Comparison of ENCODE assay signal across 9 mouse cellular contexts in the genomic region with DNA sequence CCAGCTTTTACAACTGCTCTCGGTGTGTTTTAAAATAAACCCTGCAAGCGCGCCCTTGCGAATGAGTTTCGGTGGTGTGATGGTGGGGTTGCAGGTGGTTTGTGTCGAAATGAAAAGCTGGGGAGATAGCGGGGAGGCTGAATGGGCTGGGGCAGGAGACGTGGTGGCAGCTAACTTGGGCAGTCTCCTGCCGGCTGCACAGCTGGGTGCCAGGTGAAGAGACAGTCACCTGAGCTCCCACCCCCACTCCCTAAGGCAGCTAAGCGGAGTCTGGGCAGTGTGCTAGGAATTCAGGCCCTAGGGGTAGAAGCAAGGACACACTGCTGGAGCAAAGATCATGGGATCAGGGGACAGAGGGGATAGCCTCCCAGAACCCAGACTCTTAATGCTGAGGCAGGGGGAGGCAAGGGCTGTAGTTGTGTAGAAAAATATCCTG. TPM values are rescaled to one million over a fixed set of nuclear protein-coding genes. Genes with fewer than 3 reads are reported as not detected.
DNase-seq lines count a peak whose midpoint lies in the region; ATAC-seq and TF ChIP-seq lines count a peak whose summit lies in the region.
"Had no signal": no experiment of that assay in that cellular context is flagged by ENCODE, and none has a peak within 500 bp of the region (broad histone marks: within the 10 kb centered on the region; RNA-seq: fewer than 3 reads in every experiment).

No protein-coding gene starts in this region.

- H3K9ac ChIP-seq in heart, embryonic 12.5 days = peak overlapping the region; percentile 63
- peak overlapping the region; percentile 49 for H3K9ac ChIP-seq in ES-E14 (ENCODE audit: insufficient read depth, low read depth, low read length, poor library complexity, severe bottlenecking)
- H3K9ac ChIP-seq in forebrain, postnatal 0 days = peak overlapping the region; percentile 37
- peak overlapping the region; percentile 50 for H3K9ac ChIP-seq in limb, embryonic 14.5 days (ENCODE audit: low read depth, low read length, severe bottlenecking)

- intact Hi-C loops in heart, postnatal 36 days (cut with DNase I) = no loop called here

- WGBS in heart, embryonic 12.5 days = 3% methylated on average over 10 of the region's 10 CpGs
- WGBS in forebrain, postnatal 0 days = 7% methylated on average over 10 of the region's 10 CpGs
- 4% methylated on average over 10 of the region's 10 CpGs for WGBS in limb, embryonic 14.5 days
- 3% methylated on average over 10 of the region's 10 CpGs for WGBS in small intestine, adult 2 months

- no peak for ATAC-seq in heart, embryonic 12.5 days (ENCODE audit: insufficient number of reproducible peaks, low FRiP score)
- ATAC-seq in forebrain, postnatal 0 days = peak; percentile 44
- no peak for ATAC-seq in limb, embryonic 14.5 days (ENCODE audit: low FRiP score, low read depth)

- in situ Hi-C loops in ES-E14 (cut with MboI; ENCODE audit: low sequenced_read_pairs in 2 of 2, unreplicated experiment in 2 of 2) = no loop called here

- no peaks in the 10 kb centered on the region for H3K27me3 ChIP-seq in heart, embryonic 12.5 days (replicated peaks)
- no peaks in the 10 kb centered on the region for H3K27me3 ChIP-seq in forebrain, postnatal 0 days (ENCODE audit: insufficient read depth, low read length)
- peaks cover 19% of the 10 kb centered on the region; the same call in 1 of the 2 replicates for H3K27me3 ChIP-seq in limb, embryonic 14.5 days (ENCODE audit: control insufficient read depth, insufficient read depth, low read length)
- H3K27me3 ChIP-seq in small intestine, adult 2 months (ENCODE audit: control insufficient read depth, insufficient read depth, low read length) = no peaks in the 10 kb centered on the region

- no peak for TF ChIP-seq POLR2A in limb, embryonic 14.5 days (IDR thresholded peaks at IDR 0.05; ENCODE audit: borderline replicate concordance, extremely low read depth, insufficient read depth, insufficient read length)
- no peak for TF ChIP-seq POLR2A in small intestine, adult 2 months (IDR thresholded peaks at IDR 0.05; ENCODE audit: low read depth, low read length)

- no peaks in the 10 kb centered on the region for H3K36me3 ChIP-seq in heart, embryonic 12.5 days
- H3K36me3 ChIP-seq in ES-E14 (ENCODE audit: control insufficient read depth, insufficient read depth, low read length, poor library complexity, severe bottlenecking) = no peaks in the 10 kb centered on the region
- no peaks in the 10 kb centered on the region for H3K36me3 ChIP-seq in forebrain, postnatal 0 days (ENCODE audit: insufficient read depth)
- H3K36me3 ChIP-seq in limb, embryonic 14.5 days (ENCODE audit: control insufficient read depth, insufficient read depth, low read length) = no peaks in the 10 kb centered on the region
- H3K36me3 ChIP-seq in small intestine, adult 2 months (ENCODE audit: control insufficient read depth, insufficient read depth, low read length) = no peaks in the 10 kb centered on the region

- DNase-seq in heart, postnatal 36 days = no peak
- peak; percentile 20 for DNase-seq in ES-E14 (ENCODE audit: low read depth, low spot score)
- peak; percentile 10 for DNase-seq in forebrain, postnatal 0 days
- DNase-seq in limb, embryonic 14.5 days (ENCODE audit: low spot score) = no peak
- DNase-seq in gastrocnemius, postnatal 25 days = no peak
- DNase-seq in right cerebral cortex, postnatal 14 days = no peak

- TF ChIP-seq CTCF in forebrain, postnatal 0 days (IDR thresholded peaks at IDR 0.05; ENCODE audit: low read depth) = no peak
- no peak; the same call in 1 of the 2 replicates for TF ChIP-seq CTCF in small intestine, adult 2 months (IDR thresholded peaks at IDR 0.05; ENCODE audit: extremely low read depth, insufficient read length, insufficient replicate concordance, low read depth, low read length)

- 0 out of 2 replicates have a peak, but pooled peaks cover 7% of the 10 kb centered on the region for H3K4me1 ChIP-seq in heart, embryonic 12.5 days (replicated peaks)
- H3K4me1 ChIP-seq in ES-E14 (ENCODE audit: control insufficient read depth in 2 of 2, insufficient read depth in 2 of 2, low read length in 2 of 2, poor library complexity in 1 of 2) = peaks cover 3 to 5% of the 10 kb centered on the region in 2 experiments; a peak in 3 of 4 replicates
- peaks cover 4% of the 10 kb centered on the region; the same call in 1 of the 2 replicates for H3K4me1 ChIP-seq in forebrain, postnatal 0 days (ENCODE audit: insufficient read depth)
- peaks cover 9% of the 10 kb centered on the region for H3K4me1 ChIP-seq in limb, embryonic 14.5 days (ENCODE audit: control insufficient read depth, insufficient read depth, low read length)
- H3K4me1 ChIP-seq in small intestine, adult 2 months (ENCODE audit: control insufficient read depth, insufficient read depth, insufficient read length, low read length) = peaks cover 7% of the 10 kb centered on the region; the same call in 1 of the 2 replicates

- no peaks in the 10 kb centered on the region for H3K9me3 ChIP-seq in heart, embryonic 12.5 days (replicated peaks)
- no peaks in the 10 kb centered on the region for H3K9me3 ChIP-seq in ES-E14 (ENCODE audit: control insufficient read depth, insufficient read depth, low read depth, low read length)
- H3K9me3 ChIP-seq in forebrain, postnatal 0 days (ENCODE audit: low read length) = no peaks in the 10 kb centered on the region
- no peaks in the 10 kb centered on the region for H3K9me3 ChIP-seq in limb, embryonic 14.5 days (ENCODE audit: control insufficient read depth, low read length)

- H3K4me3 ChIP-seq in heart, embryonic 12.5 days = peak overlapping the region; percentile 60
- H3K4me3 ChIP-seq in ES-E14 (ENCODE audit: insufficient read depth in 1 of 2, low read depth in 1 of 2, low read length in 2 of 2, poor library complexity in 1 of 2, severe bottlenecking in 1 of 2) = peak overlapping the region; percentile 49 to 59
- peak overlapping the region; percentile 43 for H3K4me3 ChIP-seq in forebrain, postnatal 0 days (ENCODE audit: low read depth, low read length)
- peak overlapping the region; percentile 37 for H3K4me3 ChIP-seq in limb, embryonic 14.5 days (replicated peaks; ENCODE audit: low read length)
- H3K4me3 ChIP-seq in small intestine, adult 2 months (ENCODE audit: low read depth, low read length) = peak overlapping the region; percentile 56

- H3K27ac ChIP-seq in heart, embryonic 12.5 days (ENCODE audit: poor library complexity, severe bottlenecking) = no peak overlapping the region
- H3K27ac ChIP-seq in ES-E14 (ENCODE audit: insufficient read depth, low read depth, low read length, poor library complexity, severe bottlenecking) = no peak overlapping the region
- H3K27ac ChIP-seq in forebrain, postnatal 0 days (ENCODE audit: low read depth, low read length) = no peak overlapping the region
- no peak overlapping the region for H3K27ac ChIP-seq in limb, embryonic 14.5 days (replicated peaks; ENCODE audit: low read depth, low read length)
- no peak overlapping the region for H3K27ac ChIP-seq in small intestine, adult 2 months (ENCODE audit: insufficient read depth, low read depth, low read length)

- peak overlapping the region; percentile 96 for H3K4me2 ChIP-seq in heart, embryonic 12.5 days
- H3K4me2 ChIP-seq in forebrain, postnatal 0 days (ENCODE audit: low read depth) = peak overlapping the region; percentile 70
- peak overlapping the region; percentile 71 for H3K4me2 ChIP-seq in limb, embryonic 14.5 days (replicated peaks; ENCODE audit: low read depth, low read length, severe bottlenecking)

TF ChIP-seq in ES-E14, 5 proteins besides CTCF, POLR2A, EP300 and RAD21:
- TF ChIP-seq MAFK (IDR thresholded peaks at IDR 0.05; ENCODE audit: insufficient read depth, low read depth, low read length) (no peak), ZC3H11A (IDR thresholded peaks at IDR 0.05; ENCODE audit: borderline replicate concordance, low read depth, low read length) (no peak), CHD2 (IDR thresholded peaks at IDR 0.05; ENCODE audit: low read depth, low read length) (no peak), HCFC1 (IDR thresholded peaks at IDR 0.05; ENCODE audit: borderline replicate concordance, insufficient read depth, low read length) (no peak), ZNF384 (IDR thresholded peaks at IDR 0.05; ENCODE audit: low read depth, low read length) (no peak)

RNA-seq across cellular contexts. Expression of a gene that starts 1.1 kb away (rescaled TPM):
- polyA plus RNA-seq in heart, embryonic 12.5 days (2016; fragmentation: Nextera tagmentation; extraction: Ambion mirVana) = 1.6 and 2.0 TPM in 2 replicates
- total RNA-seq in heart, postnatal 36 days (2021) = 1 to 10 TPM; 2.6 to 3.2 TPM
- 0.37 and 1.0 TPM in 2 replicates for total RNA-seq in ES-E14 (2012; rRNA removed)
- total RNA-seq in forebrain, postnatal 0 days (2014; rRNA removed) = 1.5 and 3.7 TPM in 2 replicates
- polyA plus RNA-seq in forebrain, postnatal 0 days (2015; fragmentation: Nextera tagmentation; extraction: Ambion mirVana) = 0.89 and 1.9 TPM in 2 replicates
- polyA plus RNA-seq in limb, embryonic 14.5 days (2012; rRNA removed) = 0.31 and 0.49 TPM in 2 replicates
- polyA plus RNA-seq in limb, embryonic 14.5 days (2014; fragmentation: Nextera tagmentation; extraction: Ambion mirVana) = 1.7 and 2.0 TPM in 2 replicates
- 14.1 and 44.0 TPM in 2 replicates for polyA plus RNA-seq in small intestine, adult 2 months (2012; rRNA removed)
- 1 to 10 TPM in 1 of 2 experiments, under 1 TPM in 1; 0.28 to 1.1 TPM for total RNA-seq in gastrocnemius, postnatal 25 days (2021)
- total RNA-seq: MEL had no signal

Comparison
In these comparisons a context has a peak if more than half of its experiments do, and no peak if none do; other contexts are left out.
1. DNase-seq: peak in ES-E14 (single experiment) and forebrain, postnatal 0 days (single experiment); none in heart, postnatal 36 days (0 of 2), limb, embryonic 14.5 days (single experiment), gastrocnemius, postnatal 25 days (single experiment) and right cerebral cortex, postnatal 14 days (single experiment).
2. Peak in every context shown above with its lines, with median percentiles within 50 percentile points of each other: H3K4me2 ChIP-seq, H3K4me3 ChIP-seq and H3K9ac ChIP-seq.